Mouse (Mus musculus): ENCODE measurements at regions not wholly inside any gene's neighbourhood (a gene's known extent, or its start where the extent isn't known, plus 50 kb on each side); places are given as distances from the start of the nearest gene placed in this dataset.

DNA sequence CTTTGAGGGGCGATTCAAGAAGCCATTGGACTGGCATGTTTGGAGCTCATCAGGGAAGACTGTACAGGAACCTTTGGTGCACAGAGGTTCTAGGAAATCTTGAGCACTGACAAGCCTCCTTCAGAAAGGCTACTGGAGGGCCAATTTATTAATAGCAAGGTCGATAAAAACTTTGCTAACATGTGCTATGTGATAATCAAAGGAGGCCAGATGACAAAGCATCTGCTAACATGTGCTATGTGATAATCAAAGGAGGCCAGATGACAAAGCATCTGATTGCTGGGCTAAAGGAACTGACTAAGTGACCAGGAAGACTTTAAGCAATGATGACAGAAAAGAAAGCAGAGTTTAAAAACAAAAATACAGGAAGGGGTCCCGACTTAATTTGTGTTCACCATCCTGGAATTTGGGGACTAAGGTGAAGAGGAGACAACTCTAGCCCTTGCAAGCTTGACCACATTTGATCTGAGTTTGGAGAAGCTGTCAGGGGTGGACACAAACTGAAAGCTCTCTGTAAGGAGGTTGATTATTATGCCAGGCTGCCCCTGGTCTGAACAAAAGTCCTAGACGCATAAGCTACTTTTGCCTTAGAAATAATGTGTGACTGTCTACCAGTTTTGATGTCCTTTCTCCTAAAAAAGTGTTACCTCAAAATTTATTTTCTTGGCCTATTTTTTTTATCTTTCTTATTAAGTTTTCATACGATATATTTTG lies 455.5 kb upstream of the Fam92a start:
- no peak for DNase-seq (ENCODE audit: extremely low read depth)
- Histone ChIP-seq H3K27me3 (replicated peaks) (no peaks in the 10 kb centered on the region), H3K4me1 (ENCODE audit: control insufficient read depth in 1 of 2, insufficient read depth in 2 of 2) (no peaks in the 10 kb centered on the region), H3K79me2 (replicated peaks; ENCODE audit: control insufficient read depth, extremely low read depth, insufficient read depth, poor library complexity, severe bottlenecking) (no peaks in the 10 kb centered on the region), H3K4me3 (replicated peaks in 1 of 3; ENCODE audit: low read depth in 2 of 3, low read length in 2 of 3, poor library complexity in 1 of 3) (no peak overlapping the region), H3K4me2 (ENCODE audit: insufficient read depth, low read depth, poor library complexity, severe bottlenecking) (no peak overlapping the region), H3K9me3 (replicated peaks; ENCODE audit: low read length) (no peaks in the 10 kb centered on the region), H3K9ac (ENCODE audit: insufficient read depth, low read depth) (no peak overlapping the region), H3K27ac (ENCODE audit: insufficient read depth, low read depth) (no peak overlapping the region), H3K36me3 (replicated peaks in 1 of 2; ENCODE audit: control insufficient read depth in 1 of 2, insufficient read depth in 1 of 2, low read length in 1 of 2) (no peaks in the 10 kb centered on the region)
- dilution Hi-C loops (cut with MboI; ENCODE audit: extremely low pct_ligation_motif_present, extremely low pct_unique_long_range_greater_than_20kb, low sequenced_read_pairs) = no loop called here
- TF ChIP-seq CHD1 (IDR thresholded peaks at IDR 0.05; ENCODE audit: low read depth, low read length) = no peak
- TF ChIP-seq CTCF (conservative IDR thresholded peaks at IDR 0.05 in 1 of 2, IDR thresholded peaks at IDR 0.05 in 1 of 2; ENCODE audit: low read depth in 2 of 2, low read length in 2 of 2) = no peak
- no peak for TF ChIP-seq GABPA (IDR thresholded peaks at IDR 0.05; ENCODE audit: insufficient replicate concordance, low read depth, low read length)
- no peak for TF ChIP-seq MAX (IDR thresholded peaks at IDR 0.05; ENCODE audit: low read length)
- TF ChIP-seq PAX5 (IDR thresholded peaks at IDR 0.05; ENCODE audit: low read length) = no peak
- no peak for TF ChIP-seq JUN (IDR thresholded peaks at IDR 0.05; ENCODE audit: insufficient read depth, low read depth, low read length)
- TF ChIP-seq KAT2A (IDR thresholded peaks at IDR 0.05; ENCODE audit: insufficient replicate concordance, low read length) = no peak
- no peak for TF ChIP-seq HCFC1 (IDR thresholded peaks at IDR 0.05; ENCODE audit: low read depth, low read length)
- no peak for TF ChIP-seq RCOR1 (conservative IDR thresholded peaks at IDR 0.05; ENCODE audit: low read depth, low read length)
- no peak for TF ChIP-seq SIN3A (IDR thresholded peaks at IDR 0.05; ENCODE audit: low read length)
- TF ChIP-seq TBP (conservative IDR thresholded peaks at IDR 0.05; ENCODE audit: low read depth, low read length) = no peak
- in situ Hi-C loops (cut with MboI; ENCODE audit: low pct_ligation_motif_present, low pct_unique_long_range_greater_than_20kb, low sequenced_read_pairs) = no loop called here

DNA sequence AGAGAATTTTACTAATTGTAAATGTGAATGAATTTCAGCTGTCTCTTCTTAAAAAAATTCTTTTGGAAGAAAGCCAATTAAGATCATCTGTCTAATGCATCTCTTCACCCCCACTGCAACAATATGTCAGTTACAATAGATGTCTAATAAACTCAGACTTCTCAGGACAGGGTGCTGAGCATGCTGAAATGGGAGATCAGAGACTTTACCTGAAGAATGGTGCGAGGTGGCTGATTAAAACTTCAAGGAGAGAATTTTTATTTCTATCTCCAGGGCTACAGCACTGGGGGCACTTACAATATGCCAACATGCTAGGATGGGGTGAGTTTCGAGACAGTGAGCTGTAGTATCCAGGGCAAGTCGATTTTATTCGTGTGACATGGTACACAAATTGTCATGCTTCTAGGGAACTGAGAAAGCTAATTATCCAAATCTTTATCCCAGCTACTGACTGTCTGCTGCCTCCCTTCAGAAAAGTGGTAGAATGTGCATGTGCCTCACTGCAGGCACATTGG lies 449.0 kb upstream of the Fam92a start:
- Histone ChIP-seq H3K36me3 (replicated peaks in 1 of 2; ENCODE audit: control insufficient read depth in 1 of 2, insufficient read depth in 1 of 2, low read length in 1 of 2) (no peaks in the 10 kb centered on the region), H3K27ac (ENCODE audit: insufficient read depth, low read depth) (no peak overlapping the region), H3K4me2 (ENCODE audit: insufficient read depth, low read depth, poor library complexity, severe bottlenecking) (no peak overlapping the region), H3K9ac (ENCODE audit: insufficient read depth, low read depth) (no peak overlapping the region), H3K27me3 (replicated peaks) (no peaks in the 10 kb centered on the region), H3K4me1 (ENCODE audit: control insufficient read depth in 1 of 2, insufficient read depth in 2 of 2) (no peaks in the 10 kb centered on the region), H3K79me2 (replicated peaks; ENCODE audit: control insufficient read depth, extremely low read depth, insufficient read depth, poor library complexity, severe bottlenecking) (no peaks in the 10 kb centered on the region), H3K4me3 (replicated peaks in 1 of 3; ENCODE audit: low read depth in 2 of 3, low read length in 2 of 3, poor library complexity in 1 of 3) (no peak overlapping the region), H3K9me3 (replicated peaks; ENCODE audit: low read length) (no peaks in the 10 kb centered on the region)
- dilution Hi-C loops (cut with MboI; ENCODE audit: extremely low pct_ligation_motif_present, extremely low pct_unique_long_range_greater_than_20kb, low sequenced_read_pairs) (no loop called here), in situ Hi-C loops (cut with MboI; ENCODE audit: low pct_ligation_motif_present, low pct_unique_long_range_greater_than_20kb, low sequenced_read_pairs) (no loop called here)
- DNase-seq (ENCODE audit: extremely low read depth) = no peak
- TF ChIP-seq MXI1 (IDR thresholded peaks at IDR 0.05; ENCODE audit: low read depth, low read length) (no peak), TBP (conservative IDR thresholded peaks at IDR 0.05; ENCODE audit: low read depth, low read length) (no peak), ZC3H11A (IDR thresholded peaks at IDR 0.05; ENCODE audit: low read depth, low read length) (no peak), USF2 (conservative IDR thresholded peaks at IDR 0.05; ENCODE audit: low read depth, low read length) (no peak), HCFC1 (IDR thresholded peaks at IDR 0.05; ENCODE audit: low read depth, low read length) (no peak), CTCF (conservative IDR thresholded peaks at IDR 0.05 in 1 of 2, IDR thresholded peaks at IDR 0.05 in 1 of 2; ENCODE audit: low read depth in 2 of 2, low read length in 2 of 2) (no peak), ZKSCAN1 (IDR thresholded peaks at IDR 0.05; ENCODE audit: borderline replicate concordance, low read depth, low read length) (no peak), JUN (IDR thresholded peaks at IDR 0.05; ENCODE audit: insufficient read depth, low read depth, low read length) (no peak), CHD2 (IDR thresholded peaks at IDR 0.05; ENCODE audit: low read length) (no peak), MAZ (IDR thresholded peaks at IDR 0.05; ENCODE audit: low read depth, low read length) (no peak), ETS1 (conservative IDR thresholded peaks at IDR 0.05; ENCODE audit: low read depth, low read length) (no peak), RCOR1 (conservative IDR thresholded peaks at IDR 0.05; ENCODE audit: low read depth, low read length) (no peak), NRF1 (IDR thresholded peaks at IDR 0.05; ENCODE audit: low read depth, low read length) (no peak)
